Mouse (Mus musculus): Measurements from ENCODE around the gene Pik3c2b. TPM values are rescaled to one million over a fixed set of nuclear protein-coding genes. Genes with fewer than 3 reads are reported as not detected.
A peak's percentile ranks its signal among the peaks of the same experiment; 100 is the strongest.

Pik3c2b gene
- polyA plus RNA-seq, 1 experiment, result 15.5 TPM

DNA sequence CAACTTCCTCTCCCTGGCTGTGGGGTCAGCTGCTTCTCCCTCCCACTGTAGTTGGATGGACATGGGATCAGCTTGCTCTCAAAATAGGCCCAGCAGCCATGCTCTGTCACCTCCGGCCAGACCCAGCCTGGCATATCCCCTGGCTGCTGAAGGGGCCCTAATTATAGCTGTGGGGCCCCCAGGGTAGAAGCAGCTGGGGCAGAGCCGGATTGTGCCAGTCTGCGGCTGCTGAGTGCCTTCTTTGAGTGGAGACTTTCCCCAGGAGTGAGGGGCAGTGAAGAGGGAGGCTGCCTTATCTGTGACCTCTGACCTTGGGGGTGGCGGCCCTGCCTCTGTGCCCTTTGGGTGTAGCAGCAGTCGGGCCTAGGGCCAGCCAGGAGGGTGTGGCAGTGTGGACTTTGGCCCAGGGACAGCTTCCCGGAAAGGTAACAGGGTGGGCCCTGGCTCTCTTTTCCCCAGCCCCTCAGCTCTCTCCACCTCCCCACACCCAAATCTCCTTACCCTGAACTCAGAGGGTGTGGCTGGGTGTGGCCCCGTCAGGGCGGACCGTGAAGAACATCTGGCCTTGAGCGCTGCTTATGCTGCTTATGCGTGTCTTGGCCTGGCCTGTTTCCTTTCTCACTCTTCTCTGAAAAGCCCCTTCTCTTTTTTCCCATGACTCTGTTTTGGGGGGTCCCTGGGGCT lies 38.6 kb downstream of the Pik3c2b start:
- DNase-seq, result no peak
- WGBS, result 85% methylated on average over 11 of the region's 11 CpGs
- Histone ChIP-seq H3K27me3 (ENCODE audit: control insufficient read depth, insufficient read depth, low read length) (no peaks in the 10 kb centered on the region), H3K27ac (ENCODE audit: insufficient read depth, low read length) (no peak overlapping the region), H3K4me1 (ENCODE audit: control insufficient read depth, insufficient read depth, low read length) (no peaks in the 10 kb centered on the region), H3K4me3 (replicated peaks; ENCODE audit: insufficient read depth, low read depth, low read length) (no peak overlapping the region)
- no peak for TF ChIP-seq CTCF (IDR thresholded peaks at IDR 0.05; ENCODE audit: borderline replicate concordance, insufficient read depth, low read depth, low read length)
- no peak for TF ChIP-seq POLR2A (IDR thresholded peaks at IDR 0.05; ENCODE audit: borderline replicate concordance, insufficient read depth, low read length)

- 80% methylated on average over 14 of the region's 14 CpGs for WGBS
- Histone ChIP-seq H3K27me3 (ENCODE audit: control insufficient read depth, insufficient read depth, low read length) (no peaks in the 10 kb centered on the region), H3K27ac (ENCODE audit: insufficient read depth, low read length) (no peak overlapping the region), H3K4me3 (replicated peaks; ENCODE audit: insufficient read depth, low read depth, low read length) (no peak overlapping the region), H3K4me1 (ENCODE audit: control insufficient read depth, insufficient read depth, low read length) (no peaks in the 10 kb centered on the region)
- no peak for TF ChIP-seq CTCF (IDR thresholded peaks at IDR 0.05; ENCODE audit: borderline replicate concordance, insufficient read depth, low read depth, low read length)
- no peak for TF ChIP-seq POLR2A (IDR thresholded peaks at IDR 0.05; ENCODE audit: borderline replicate concordance, insufficient read depth, low read length)
- no peak for DNase-seq
Measured at GRCm38 (mm10) chr1:133084708-133085416, 39.4 kb downstream of the Pik3c2b start.

GRCm38 (mm10) chr1:133085417-133085742 lies 39.9 kb downstream of the Pik3c2b start:
- no peak for DNase-seq
- Histone ChIP-seq H3K27me3 (ENCODE audit: control insufficient read depth, insufficient read depth, low read length) (no peaks in the 10 kb centered on the region), H3K4me1 (ENCODE audit: control insufficient read depth, insufficient read depth, low read length) (no peaks in the 10 kb centered on the region), H3K27ac (ENCODE audit: insufficient read depth, low read length) (no peak overlapping the region), H3K4me3 (replicated peaks; ENCODE audit: insufficient read depth, low read depth, low read length) (no peak overlapping the region)
- 55% methylated on average over 8 of the region's 8 CpGs for WGBS
- TF ChIP-seq CTCF (IDR thresholded peaks at IDR 0.05; ENCODE audit: borderline replicate concordance, insufficient read depth, low read depth, low read length), result no peak
- TF ChIP-seq POLR2A (IDR thresholded peaks at IDR 0.05; ENCODE audit: borderline replicate concordance, insufficient read depth, low read length), result no peak

DNA sequence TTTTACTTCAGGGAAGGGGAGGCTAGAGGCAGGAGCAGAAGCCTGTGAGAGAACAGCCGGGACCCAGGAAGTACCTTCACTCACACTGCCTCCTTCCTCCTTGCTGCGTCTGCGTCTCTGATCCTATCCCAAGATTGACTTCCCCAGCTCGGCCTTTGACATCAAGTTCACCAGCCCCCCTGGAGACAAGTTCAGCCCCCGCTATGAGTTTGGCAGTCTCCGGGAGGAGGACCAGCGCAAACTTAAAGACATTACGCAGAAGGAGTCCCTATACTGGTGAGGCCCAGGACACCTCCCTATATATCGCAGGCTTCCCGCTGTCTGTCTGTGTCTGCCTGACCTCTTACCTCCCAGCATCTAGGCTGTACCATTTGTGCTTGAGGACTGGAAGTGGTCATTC lies 41.3 kb downstream of the Pik3c2b start:
- 94% methylated on average over 10 of the region's 10 CpGs for WGBS
- TF ChIP-seq CTCF (IDR thresholded peaks at IDR 0.05; ENCODE audit: borderline replicate concordance, insufficient read depth, low read depth, low read length), result no peak
- TF ChIP-seq POLR2A (IDR thresholded peaks at IDR 0.05; ENCODE audit: borderline replicate concordance, insufficient read depth, low read length), result no peak
- H3K27ac ChIP-seq (ENCODE audit: insufficient read depth, low read length), result no peak overlapping the region
- no peak for DNase-seq
- H3K4me1 ChIP-seq (ENCODE audit: control insufficient read depth, insufficient read depth, low read length), result no peaks in the 10 kb centered on the region
- no peaks in the 10 kb centered on the region for H3K27me3 ChIP-seq (ENCODE audit: control insufficient read depth, insufficient read depth, low read length)
- H3K4me3 ChIP-seq (replicated peaks; ENCODE audit: insufficient read depth, low read depth, low read length), result no peak overlapping the region

- Histone ChIP-seq H3K27ac (ENCODE audit: insufficient read depth, low read length) (no peak overlapping the region), H3K27me3 (ENCODE audit: control insufficient read depth, insufficient read depth, low read length) (no peaks in the 10 kb centered on the region), H3K4me1 (ENCODE audit: control insufficient read depth, insufficient read depth, low read length) (no peaks in the 10 kb centered on the region), H3K4me3 (replicated peaks; ENCODE audit: insufficient read depth, low read depth, low read length) (no peak overlapping the region)
- TF ChIP-seq CTCF (IDR thresholded peaks at IDR 0.05; ENCODE audit: borderline replicate concordance, insufficient read depth, low read depth, low read length) (peak; percentile 89), POLR2A (IDR thresholded peaks at IDR 0.05; ENCODE audit: borderline replicate concordance, insufficient read depth, low read length) (no peak)
- peak; percentile 55 to 66 for DNase-seq
- 54% methylated on average over 7 of the region's 7 CpGs for WGBS
Measured at GRCm38 (mm10) chr1:133087206-133087905, 41.9 kb downstream of the Pik3c2b start.

DNA sequence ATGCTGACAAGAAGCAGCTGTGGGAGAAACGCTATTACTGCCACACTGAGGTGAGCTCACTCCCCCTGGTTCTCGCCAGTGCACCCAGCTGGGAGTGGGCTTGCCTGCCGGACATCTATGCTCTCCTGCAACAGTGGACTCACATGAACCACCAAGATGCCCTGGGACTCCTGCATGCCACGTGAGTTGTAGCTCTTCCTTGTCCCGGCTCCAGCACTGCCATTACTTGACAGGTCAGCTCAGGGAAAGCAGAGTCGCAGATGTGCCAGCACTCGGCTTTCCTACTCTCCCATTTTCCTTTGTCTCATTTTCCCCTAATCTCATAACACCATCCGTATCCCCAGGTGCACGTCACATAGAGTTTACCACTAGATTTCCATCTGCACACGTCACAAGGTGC lies 42.7 kb downstream of the Pik3c2b start:
- H3K27ac ChIP-seq (ENCODE audit: insufficient read depth, low read length), result no peak overlapping the region
- DNase-seq, result no peak
- TF ChIP-seq POLR2A (IDR thresholded peaks at IDR 0.05; ENCODE audit: borderline replicate concordance, insufficient read depth, low read length) (no peak), CTCF (IDR thresholded peaks at IDR 0.05; ENCODE audit: borderline replicate concordance, insufficient read depth, low read depth, low read length) (no peak)
- no peaks in the 10 kb centered on the region for H3K27me3 ChIP-seq (ENCODE audit: control insufficient read depth, insufficient read depth, low read length)
- H3K4me3 ChIP-seq (replicated peaks; ENCODE audit: insufficient read depth, low read depth, low read length), result no peak overlapping the region
- H3K4me1 ChIP-seq (ENCODE audit: control insufficient read depth, insufficient read depth, low read length), result no peaks in the 10 kb centered on the region
- WGBS, result 85% methylated on average over 10 of the region's 10 CpGs

- TF ChIP-seq POLR2A (IDR thresholded peaks at IDR 0.05; ENCODE audit: borderline replicate concordance, insufficient read depth, low read length) (no peak), CTCF (IDR thresholded peaks at IDR 0.05; ENCODE audit: borderline replicate concordance, insufficient read depth, low read depth, low read length) (no peak)
- no peak for DNase-seq
- 91% methylated on average over 4 of the region's 4 CpGs for WGBS
- Histone ChIP-seq H3K4me3 (replicated peaks; ENCODE audit: insufficient read depth, low read depth, low read length) (no peak overlapping the region), H3K27ac (ENCODE audit: insufficient read depth, low read length) (no peak overlapping the region), H3K4me1 (ENCODE audit: control insufficient read depth, insufficient read depth, low read length) (no peaks in the 10 kb centered on the region), H3K27me3 (ENCODE audit: control insufficient read depth, insufficient read depth, low read length) (no peaks in the 10 kb centered on the region)
Measured at GRCm38 (mm10) chr1:133089415-133089814, 43.9 kb downstream of the Pik3c2b start.
